Mouse (Mus musculus) MEL (cell line): ENCODE measurements around the gene Cacna1s. TPM values are rescaled to one million over a fixed set of nuclear protein-coding genes. Genes with fewer than 3 reads are reported as not detected.

Experiments
- DNase-seq: peaks from one replicate; pipeline ENCODE4 v3.0.0; 2011; ENCODE audit warnings: low read depth, low spot score
- H3K27ac ChIP-seq: 2 replicates; pipeline ENCODE4 v1.5.1; 2012; ENCODE audit warnings: low read depth, mild to moderate bottlenecking, control low read depth, low read length, moderate library complexity; ENCODE audit not compliant: control insufficient read depth
- H3K27me3 ChIP-seq, 2 experiments: fragments of 150-350 bp in 1 of 2; sonication (generic) in 1 of 2; 2 replicates each; pipeline ENCODE4 v1.6.1; 2012; ENCODE audit warnings: low read length in 2 of 2, mild to moderate bottlenecking in 2 of 2, improper control_type of control experiment in 1 of 2, moderate library complexity in 1 of 2; ENCODE audit not compliant: insufficient read depth in 2 of 2, control insufficient read depth in 1 of 2
- H3K36me3 ChIP-seq, 2 experiments: 2 replicates each; pipeline ENCODE4 v1.6.1; 2012 to 2014; ENCODE audit warnings: low read length in 2 of 2, improper control_type of control experiment in 1 of 2, inconsistent platforms in 1 of 2, mild to moderate bottlenecking in 1 of 2; ENCODE audit not compliant: insufficient read depth in 2 of 2, control insufficient read depth in 1 of 2
- H3K4me1 ChIP-seq, 2 experiments: fragments of 150-350 bp in 1 of 2; sonication (generic) in 1 of 2; 2 replicates each; pipeline ENCODE4 v1.6.1; 2012; ENCODE audit warnings: low read length in 2 of 2, improper control_type of control experiment in 1 of 2, mild to moderate bottlenecking in 1 of 2; ENCODE audit not compliant: insufficient read depth in 2 of 2, control insufficient read depth in 1 of 2
- H3K4me3 ChIP-seq, 2 experiments: fragments of 150-350 bp in 1 of 2; sonication (generic) in 1 of 2; 2 replicates each; pipeline ENCODE4 v1.5.1; 2012; ENCODE audit warnings: low read depth in 2 of 2, low read length in 2 of 2, mild to moderate bottlenecking in 2 of 2, moderate library complexity in 2 of 2, control low read depth in 1 of 2, improper control_type of control experiment in 1 of 2; ENCODE audit not compliant: control insufficient read depth in 1 of 2, insufficient read depth in 1 of 2
- H3K79me2 ChIP-seq: 2 replicates; pipeline ENCODE4 v1.6.1; 2012; ENCODE audit warnings: mild to moderate bottlenecking, low read length, moderate library complexity; ENCODE audit not compliant: control insufficient read depth, poor library complexity, insufficient read depth
- H3K9ac ChIP-seq: 2 replicates; pipeline ENCODE4 v1.6.1; 2012; ENCODE audit warnings: low read depth, mild to moderate bottlenecking, control low read depth, low read length, moderate library complexity; ENCODE audit not compliant: control insufficient read depth, poor library complexity, severe bottlenecking
- H3K9me3 ChIP-seq: fragments of 150-350 bp; sonication (generic); replicated peaks from 2 replicates; pipeline ENCODE4 v1.6.1; 2012; ENCODE audit warnings: mild to moderate bottlenecking, low read length, improper control_type of control experiment, moderate library complexity; ENCODE audit not compliant: insufficient read depth
- CHD1 ChIP-seq: IDR thresholded peaks from 2 replicates; pipeline ENCODE4 v1.6.1; 2012; ENCODE audit warnings: low read depth, mild to moderate bottlenecking, inconsistent platforms, low read length, improper control_type of control experiment
- CHD2 ChIP-seq: IDR thresholded peaks from 2 replicates; pipeline ENCODE4 v1.6.1; 2011; ENCODE audit warnings: low read length, improper control_type of control experiment
- ELF1 ChIP-seq: IDR thresholded peaks from 2 replicates; pipeline ENCODE4 v1.6.1; 2014; ENCODE audit warnings: low read depth, mild to moderate bottlenecking, inconsistent platforms, low read length, improper control_type of control experiment, moderate library complexity
- EP300 ChIP-seq, 2 experiments: IDR thresholded peaks; 2 replicates each; pipeline ENCODE4 v1.6.1; 2011; ENCODE audit warnings: improper control_type of control experiment in 2 of 2, low read length in 2 of 2, low read depth in 1 of 2, mild to moderate bottlenecking in 1 of 2
- GABPA ChIP-seq: IDR thresholded peaks from 2 replicates; pipeline ENCODE4 v1.6.1; 2012; ENCODE audit warnings: low read depth, mild to moderate bottlenecking, inconsistent platforms, low read length, improper control_type of control experiment, moderate library complexity
- HCFC1 ChIP-seq: IDR thresholded peaks from 2 replicates; pipeline ENCODE4 v1.6.1; 2012; ENCODE audit warnings: low read depth, mild to moderate bottlenecking, inconsistent platforms, low read length, improper control_type of control experiment, moderate library complexity
- KAT2A ChIP-seq: conservative IDR thresholded peaks from 2 replicates; pipeline ENCODE4 v1.6.1; 2012; ENCODE audit warnings: low read depth, low read length, improper control_type of control experiment, inconsistent platforms
- MAX ChIP-seq: IDR thresholded peaks from 2 replicates; pipeline ENCODE4 v1.6.1; 2011; ENCODE audit warnings: low read length, improper control_type of control experiment
- MYB ChIP-seq: IDR thresholded peaks from 2 replicates; pipeline ENCODE4 v1.6.1; 2011; ENCODE audit warnings: mild to moderate bottlenecking, low read depth, low read length, improper control_type of control experiment
- NELFE ChIP-seq: IDR thresholded peaks from 2 replicates; pipeline ENCODE4 v1.6.1; 2011; ENCODE audit warnings: low read depth, low read length, improper control_type of control experiment
- POLR2A ChIP-seq, 2 experiments: IDR thresholded peaks; 2 replicates each; pipeline ENCODE4 v1.6.1; 2011 to 2012; ENCODE audit warnings: low read length in 2 of 2, mild to moderate bottlenecking in 2 of 2, control low read depth in 1 of 2, improper control_type of control experiment in 1 of 2, low read depth in 1 of 2, moderate library complexity in 1 of 2; ENCODE audit not compliant: control insufficient read depth in 1 of 2, insufficient read depth in 1 of 2, poor library complexity in 1 of 2
- POLR2AphosphoS2 ChIP-seq: IDR thresholded peaks from 2 replicates; pipeline ENCODE4 v1.6.1; 2011; ENCODE audit warnings: low read length, improper control_type of control experiment
- POLR2AphosphoS5 ChIP-seq: IDR thresholded peaks from 2 replicates; pipeline ENCODE4 v1.6.1; 2012; ENCODE audit warnings: low read depth, borderline replicate concordance, mild to moderate bottlenecking, inconsistent platforms, low read length, moderate library complexity, mixed read lengths
- RAD21 ChIP-seq: IDR thresholded peaks from 2 replicates; pipeline ENCODE4 v1.6.1; 2011; ENCODE audit warnings: mild to moderate bottlenecking, low read depth, low read length, improper control_type of control experiment
- RCOR1 ChIP-seq: IDR thresholded peaks from 2 replicates; pipeline ENCODE4 v1.6.1; 2012; ENCODE audit warnings: low read depth, mild to moderate bottlenecking, inconsistent platforms, low read length, improper control_type of control experiment
- TAL1 ChIP-seq: IDR thresholded peaks from 2 replicates; pipeline ENCODE4 v1.6.1; 2012; ENCODE audit warnings: mild to moderate bottlenecking, inconsistent platforms, low read length, moderate library complexity, mixed read lengths
- TBP ChIP-seq: IDR thresholded peaks from 2 replicates; pipeline ENCODE4 v1.8.0; 2011; ENCODE audit warnings: low read depth, low read length, improper control_type of control experiment
- UBTF ChIP-seq: IDR thresholded peaks from 2 replicates; pipeline ENCODE4 v1.6.1; 2012; ENCODE audit warnings: low read depth, mild to moderate bottlenecking, inconsistent platforms, low read length, improper control_type of control experiment, moderate library complexity, borderline replicate concordance; ENCODE audit not compliant: insufficient read depth
- ZMIZ1 ChIP-seq: IDR thresholded peaks from 2 replicates; pipeline ENCODE4 v1.6.1; 2012; ENCODE audit warnings: low read depth, mild to moderate bottlenecking, inconsistent platforms, low read length, improper control_type of control experiment, moderate library complexity
- polyA plus RNA-seq, 2 experiments: library from polyadenylated mRNA; stranded (reverse) in 1 of 2; unstranded in 1 of 2; fragments of >175 nt in 1 of 2; fragments of >200 nt in 1 of 2; gene quantifications; 2 replicates each; pipeline versions ENCODE4 v1.2.1 to v1.2.4; 2012; ENCODE audit warnings: low replicate concordance in 2 of 2, low read depth in 1 of 2; ENCODE audit not compliant: insufficient read length in 2 of 2, insufficient read depth in 1 of 2, missing spikeins in 1 of 2
- total RNA-seq: library from RNA; depleted of rRNA; stranded (reverse); fragments of 300-350 nt; gene quantifications from 2 replicates; pipeline ENCODE4 v1.2.3, GENCODE M21; 2012

Cacna1s gene
- total and polyA plus RNA-seq, 3 experiments = not detected

DNA sequence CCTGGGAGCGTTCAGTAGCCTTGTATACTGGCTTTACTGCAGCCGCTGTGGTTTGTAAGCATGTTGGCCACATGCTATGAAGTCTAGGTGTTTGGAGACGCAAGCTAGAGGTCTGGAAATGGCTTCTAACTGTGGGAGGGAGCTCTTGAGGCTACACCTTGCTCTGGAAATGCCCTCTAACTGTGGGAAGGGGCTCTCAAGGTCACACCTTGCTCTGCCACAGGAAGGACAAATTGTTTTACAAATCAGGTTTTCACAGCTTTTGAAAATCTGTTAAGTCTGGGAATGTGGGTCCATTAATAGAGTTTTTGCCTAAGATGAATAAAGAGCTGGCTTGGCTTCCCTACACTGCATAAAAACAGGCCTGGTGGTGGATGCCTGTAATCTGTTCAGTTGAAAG, 41.2 kb downstream of the Cacna1s start:
- TF ChIP-seq ZMIZ1 (no peak), POLR2AphosphoS2 (no peak), NELFE (no peak), HCFC1 (no peak), CHD2 (no peak), MAX (no peak), POLR2A (IDR thresholded peaks at IDR 0.05; ENCODE audit: control insufficient read depth in 1 of 2, insufficient read depth in 1 of 2, low read depth in 1 of 2, low read length in 2 of 2, poor library complexity in 1 of 2) (no peak), RAD21 (no peak), MYB (no peak), POLR2AphosphoS5 (no peak), CHD1 (no peak), RCOR1 (no peak), KAT2A (no peak), TBP (no peak), EP300 (IDR thresholded peaks at IDR 0.05; ENCODE audit: low read depth in 1 of 2, low read length in 2 of 2) (no peak), UBTF (no peak), GABPA (no peak), ELF1 (no peak), TAL1 (no peak)
- TF ChIP-seq, all 39 proteins: peak for 0
- Histone ChIP-seq H3K36me3 (no peaks in the 10 kb centered on the region), H3K9ac (no peak overlapping the region)

DNA sequence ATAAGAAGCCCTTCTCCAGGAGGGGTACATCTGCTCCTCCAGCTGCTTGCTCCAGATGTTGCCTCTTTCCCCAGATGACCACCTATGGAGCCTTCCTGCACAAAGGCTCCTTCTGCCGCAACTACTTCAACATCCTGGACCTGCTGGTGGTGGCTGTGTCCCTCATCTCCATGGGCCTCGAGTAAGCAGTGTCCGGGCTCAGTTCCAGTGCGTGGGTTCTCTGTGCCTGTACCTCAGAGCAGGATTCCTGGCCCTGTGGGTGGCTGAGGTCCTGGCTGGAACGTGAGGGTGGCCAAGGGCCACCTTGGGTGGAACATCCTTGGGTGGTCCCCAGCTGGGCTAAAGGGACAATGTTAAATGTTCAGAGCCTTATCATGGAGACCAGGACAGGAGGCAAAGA, 42.3 kb downstream of the Cacna1s start:
- DNase-seq = no peak
- H3K27me3 ChIP-seq = no peaks in the 10 kb centered on the region; a peak in 2 of 4 replicates
- no peaks in the 10 kb centered on the region for H3K79me2 ChIP-seq
- no peaks in the 10 kb centered on the region; a peak in 1 of 4 replicates for H3K4me1 ChIP-seq
- no peaks in the 10 kb centered on the region for H3K36me3 ChIP-seq
- TF ChIP-seq KAT2A = no peak
- no peak for TF ChIP-seq POLR2A (IDR thresholded peaks at IDR 0.05; ENCODE audit: control insufficient read depth in 1 of 2, insufficient read depth in 1 of 2, low read depth in 1 of 2, low read length in 2 of 2, poor library complexity in 1 of 2)
- TF ChIP-seq RAD21 = no peak
- TF ChIP-seq, all 39 proteins: peak for 0
- Histone ChIP-seq H3K4me3 (no peak overlapping the region), H3K27ac (no peak overlapping the region), H3K9ac (no peak overlapping the region), H3K9me3 (no peaks in the 10 kb centered on the region)

More for the DNA sequence above, 41.2 kb downstream of the Cacna1s start:
- Histone ChIP-seq H3K27me3 (no peaks in the 10 kb centered on the region; a peak in 2 of 4 replicates), H3K27ac (no peak overlapping the region), H3K4me1 (no peaks in the 10 kb centered on the region; a peak in 1 of 4 replicates), H3K79me2 (no peaks in the 10 kb centered on the region), H3K4me3 (no peak overlapping the region), H3K9me3 (no peaks in the 10 kb centered on the region)
- no peak for DNase-seq
